Mouse (Mus musculus): Measurements from ENCODE around the gene Lgals7. TPM values are rescaled to one million over a fixed set of nuclear protein-coding genes. Genes with fewer than 3 reads are reported as not detected.
A peak's percentile ranks its signal among the peaks of the same experiment; 100 is the strongest.

The Lgals7 gene
- polyA plus RNA-seq, 1 experiment from 2014 or later: 0.34 TPM

DNA sequence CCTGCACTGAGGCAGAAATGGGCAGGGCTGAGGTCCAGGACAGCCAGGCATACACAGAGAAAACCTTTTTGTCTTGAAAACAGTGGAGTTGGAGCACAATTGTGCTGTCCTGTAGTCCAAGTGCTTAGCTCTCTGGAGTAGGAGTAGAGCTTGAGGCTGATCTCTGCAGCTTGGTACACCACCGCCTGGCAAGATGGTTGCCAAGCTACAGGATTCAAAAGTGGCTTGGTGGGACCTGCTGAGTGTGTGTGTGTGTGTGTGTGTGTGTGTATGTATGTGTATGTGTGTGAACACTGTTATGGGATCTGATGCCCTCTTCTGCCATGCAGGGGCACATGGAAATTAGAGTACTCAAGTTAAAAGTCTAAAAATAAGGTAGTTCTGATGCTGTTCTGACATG, 41.1 kb upstream of the Lgals7 start:
- DNase-seq (no peak), ATAC-seq (no peak)
- H3K4me1 ChIP-seq (ENCODE audit: insufficient read depth): peaks cover 45% of the 10 kb centered on the region
- H3K36me3 ChIP-seq (replicated peaks; ENCODE audit: insufficient read depth, low read length): peaks cover 54% of the 10 kb centered on the region
- peak overlapping the region; percentile 92 for H3K27ac ChIP-seq (ENCODE audit: low read depth)
- no peaks in the 10 kb centered on the region for H3K27me3 ChIP-seq (ENCODE audit: insufficient read depth, low read length)
- WGBS (ENCODE audit: insufficient replicate concordance): 50% methylated on average over 1 of the region's 1 CpGs
- no peak for TF ChIP-seq EP300 (IDR thresholded peaks at IDR 0.05; ENCODE audit: low read depth)
- H3K9me3 ChIP-seq (ENCODE audit: low read length): no peaks in the 10 kb centered on the region
- H3K4me3 ChIP-seq (ENCODE audit: low read depth, low read length): no peak overlapping the region
- H3K9ac ChIP-seq (replicated peaks): no peak overlapping the region
- no peak overlapping the region for H3K4me2 ChIP-seq (ENCODE audit: low read depth, low read length)

- WGBS (ENCODE audit: insufficient replicate concordance): 52% methylated on average over 10 of the region's 10 CpGs
- H3K36me3 ChIP-seq (replicated peaks; ENCODE audit: insufficient read depth, low read length): peaks cover 47% of the 10 kb centered on the region
- no peak for ATAC-seq
- TF ChIP-seq CTCF (IDR thresholded peaks at IDR 0.05; ENCODE audit: low read depth) (no peak), EP300 (IDR thresholded peaks at IDR 0.05; ENCODE audit: low read depth) (no peak)
- no peak overlapping the region for H3K4me3 ChIP-seq (ENCODE audit: low read depth, low read length)
- H3K27me3 ChIP-seq (ENCODE audit: insufficient read depth, low read length): no peaks in the 10 kb centered on the region
- peak overlapping the region; percentile 92 for H3K27ac ChIP-seq (ENCODE audit: low read depth)
- peaks cover 44% of the 10 kb centered on the region for H3K4me1 ChIP-seq (ENCODE audit: insufficient read depth)
- H3K9me3 ChIP-seq (ENCODE audit: low read length): no peaks in the 10 kb centered on the region
- no peak overlapping the region for H3K9ac ChIP-seq (replicated peaks)
- no peak overlapping the region for H3K4me2 ChIP-seq (ENCODE audit: low read depth, low read length)
- no peak for DNase-seq
Observed at GRCm38 (mm10) chr7:28822993-28823903, 40.4 kb upstream of the Lgals7 start.

DNA sequence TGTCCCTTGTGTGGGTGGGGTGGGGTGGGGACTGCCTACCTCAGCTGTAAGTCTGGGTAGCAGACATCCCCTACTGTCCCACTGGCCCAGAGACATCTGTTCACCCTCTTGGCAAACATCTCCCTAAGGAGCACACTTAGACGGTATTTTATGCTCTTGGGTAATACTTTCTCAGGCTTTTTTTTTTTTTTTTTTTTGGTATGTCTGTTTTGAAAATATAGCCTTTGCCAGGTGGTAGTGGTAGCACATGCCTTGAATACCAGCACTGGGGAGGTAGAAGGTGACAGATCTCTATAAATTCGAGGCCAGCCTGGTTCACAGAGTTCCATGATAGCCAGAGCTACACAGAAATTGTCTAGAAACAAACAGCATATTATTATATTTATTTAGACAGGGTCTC, 39.7 kb upstream of the Lgals7 start:
- no peak overlapping the region for H3K9ac ChIP-seq (replicated peaks)
- no peak overlapping the region for H3K4me2 ChIP-seq (ENCODE audit: low read depth, low read length)
- no peak overlapping the region for H3K4me3 ChIP-seq (ENCODE audit: low read depth, low read length)
- peaks cover 40% of the 10 kb centered on the region for H3K4me1 ChIP-seq (ENCODE audit: insufficient read depth)
- no peaks in the 10 kb centered on the region for H3K9me3 ChIP-seq (ENCODE audit: low read length)
- no peak for DNase-seq
- no peak for TF ChIP-seq EP300 (IDR thresholded peaks at IDR 0.05; ENCODE audit: low read depth)
- TF ChIP-seq CTCF (IDR thresholded peaks at IDR 0.05; ENCODE audit: low read depth): no peak
- peak overlapping the region; percentile 92 for H3K27ac ChIP-seq (ENCODE audit: low read depth)
- H3K27me3 ChIP-seq (ENCODE audit: insufficient read depth, low read length): no peaks in the 10 kb centered on the region
- peaks cover 44% of the 10 kb centered on the region for H3K36me3 ChIP-seq (replicated peaks; ENCODE audit: insufficient read depth, low read length)
- WGBS (ENCODE audit: insufficient replicate concordance): 44% methylated on average over 2 of the region's 2 CpGs
- no peak for ATAC-seq

GRCm38 (mm10) chr7:28824941-28825685, 38.5 kb upstream of the Lgals7 start, which contains the start of gene Ech1:
Ech1 (plus strand) TSS chr7:28825217.
- Histone ChIP-seq H3K4me1 (ENCODE audit: insufficient read depth) (peaks cover 35% of the 10 kb centered on the region), H3K27me3 (ENCODE audit: insufficient read depth, low read length) (no peaks in the 10 kb centered on the region), H3K4me2 (ENCODE audit: low read depth, low read length) (peak within 1 kb of the TSS; percentile 69), H3K36me3 (replicated peaks; ENCODE audit: insufficient read depth, low read length) (peaks cover 39% of the 10 kb centered on the region), H3K9ac (replicated peaks) (peak within 1 kb of the TSS; percentile 70), H3K4me3 (ENCODE audit: low read depth, low read length) (peak within 1 kb of the TSS; percentile 55), H3K27ac (ENCODE audit: low read depth) (peak within 1 kb of the TSS; percentile 92), H3K9me3 (ENCODE audit: low read length) (no peaks in the 10 kb centered on the region)
- ATAC-seq: peak; percentile 81
- TF ChIP-seq CTCF (IDR thresholded peaks at IDR 0.05; ENCODE audit: low read depth) (no peak), EP300 (IDR thresholded peaks at IDR 0.05; ENCODE audit: low read depth) (peak; percentile 85; the same call in 1 of the 2 replicates)
- 1% methylated on average over 33 of the region's 33 CpGs for WGBS (ENCODE audit: insufficient replicate concordance)
- peak; percentile 92 for DNase-seq

- Histone ChIP-seq H3K4me1 (ENCODE audit: insufficient read depth) (peaks cover 36% of the 10 kb centered on the region), H3K27ac (ENCODE audit: low read depth) (peak overlapping the region; percentile 92), H3K4me2 (ENCODE audit: low read depth, low read length) (peak overlapping the region; percentile 69), H3K27me3 (ENCODE audit: insufficient read depth, low read length) (no peaks in the 10 kb centered on the region), H3K4me3 (ENCODE audit: low read depth, low read length) (peak overlapping the region; percentile 55), H3K36me3 (replicated peaks; ENCODE audit: insufficient read depth, low read length) (peaks cover 38% of the 10 kb centered on the region), H3K9ac (replicated peaks) (peak overlapping the region; percentile 70), H3K9me3 (ENCODE audit: low read length) (no peaks in the 10 kb centered on the region)
- TF ChIP-seq CTCF (IDR thresholded peaks at IDR 0.05; ENCODE audit: low read depth) (peak; percentile 37), EP300 (IDR thresholded peaks at IDR 0.05; ENCODE audit: low read depth) (no peak)
- WGBS (ENCODE audit: insufficient replicate concordance): 29% methylated on average over 11 of the region's 11 CpGs
- DNase-seq (no peak), ATAC-seq (peak; percentile 24; the same call in 1 of the 2 replicates)
Observed at GRCm38 (mm10) chr7:28825686-28826401, 37.8 kb upstream of the Lgals7 start.
